Mouse (Mus musculus): ENCODE data around the gene Tead1.

DNA sequence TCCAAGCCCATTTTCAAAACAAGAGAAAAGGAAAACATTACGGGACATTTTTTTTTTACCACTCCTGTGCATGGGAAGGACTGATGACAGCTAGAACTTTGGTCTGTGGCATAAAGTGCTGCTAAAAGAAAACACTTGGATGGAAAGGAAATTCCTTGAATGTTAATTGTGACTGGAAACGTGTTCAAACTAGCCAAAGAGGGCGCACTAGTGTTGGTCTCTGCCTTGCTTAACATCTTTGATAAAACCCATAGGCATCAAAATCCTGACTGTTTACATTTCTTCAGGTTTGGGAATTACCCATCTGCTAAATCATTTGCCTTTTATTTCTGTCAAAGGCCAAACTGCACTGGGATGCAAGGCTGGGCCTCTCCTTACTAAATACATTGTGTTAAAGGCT, 276.8 kb downstream of the Tead1 start:
- no peak for TF ChIP-seq CTCF (IDR thresholded peaks at IDR 0.05; ENCODE audit: low read depth, low read length)
- TF ChIP-seq GATA1 (IDR thresholded peaks at IDR 0.05; ENCODE audit: borderline replicate concordance, low read length), result no peak
